Mouse (Mus musculus) embryo, embryonic 11 days (tissue): ENCODE data around the gene Fgfr2.
A peak's percentile ranks its signal among the peaks of the same experiment; 100 is the strongest.

ENCODE experiments used
- DNase-seq: peaks from one replicate; pipeline ENCODE4 v3.0.0-alpha.2; 2015

Gene Fgfr2

GRCm38 (mm10) chr7:131855641-131856040, 1267.5 kb downstream of the Fgfr2 start:
- no peak for DNase-seq

GRCm38 (mm10) chr7:131850579-131850978, 1272.6 kb downstream of the Fgfr2 start:
- no peak for DNase-seq

- peak; percentile 30 for DNase-seq
These were observed 1276.9 kb downstream of the Fgfr2 start for GRCm38 (mm10) chr7:131846066-131846905.

- no peak for DNase-seq
These were observed 1292.9 kb downstream of the Fgfr2 start for GRCm38 (mm10) chr7:131830261-131830660.

- DNase-seq, result no peak
These were observed 1296.3 kb downstream of the Fgfr2 start for GRCm38 (mm10) chr7:131826811-131827210.

- DNase-seq, result no peak
These were observed 1305.2 kb downstream of the Fgfr2 start for GRCm38 (mm10) chr7:131817976-131818375.

- DNase-seq, result no peak
These were observed 1306.5 kb downstream of the Fgfr2 start for GRCm38 (mm10) chr7:131816641-131817040.

GRCm38 (mm10) chr7:131812116-131812515, 1311.0 kb downstream of the Fgfr2 start:
- no peak for DNase-seq

GRCm38 (mm10) chr7:131810916-131811315, 1312.2 kb downstream of the Fgfr2 start:
- no peak for DNase-seq

GRCm38 (mm10) chr7:131809584-131810181, 1313.5 kb downstream of the Fgfr2 start:
- peak; percentile 32 for DNase-seq

GRCm38 (mm10) chr7:131807257-131807656, 1315.9 kb downstream of the Fgfr2 start:
- no peak for DNase-seq

- peak; percentile 37 for DNase-seq
These were observed 1317.5 kb downstream of the Fgfr2 start for GRCm38 (mm10) chr7:131805525-131806202.

- peak; percentile 74 for DNase-seq
These were observed 1322.6 kb downstream of the Fgfr2 start for GRCm38 (mm10) chr7:131800416-131801045.

GRCm38 (mm10) chr7:131797161-131797560, 1326.0 kb downstream of the Fgfr2 start:
- DNase-seq, result no peak

GRCm38 (mm10) chr7:131788595-131789206, 1334.4 kb downstream of the Fgfr2 start:
- peak; percentile 30 for DNase-seq

GRCm38 (mm10) chr7:131785721-131786120, 1337.4 kb downstream of the Fgfr2 start:
- no peak for DNase-seq

- peak; percentile 34 for DNase-seq
These were observed 1344.7 kb downstream of the Fgfr2 start for GRCm38 (mm10) chr7:131778271-131778985.

- DNase-seq, result peak; percentile 74
These were observed 1345.5 kb downstream of the Fgfr2 start for GRCm38 (mm10) chr7:131777461-131778270.

GRCm38 (mm10) chr7:131776191-131776752, 1346.9 kb downstream of the Fgfr2 start:
- no peak for DNase-seq

- no peak for DNase-seq
These were observed 1365.2 kb downstream of the Fgfr2 start for GRCm38 (mm10) chr7:131757922-131758321.
